Mouse (Mus musculus): ENCODE results near the gene Supt6. TPM values are rescaled to one million over a fixed set of nuclear protein-coding genes. Genes with fewer than 3 reads are reported as not detected.

The Supt6 gene
- polyA plus RNA-seq, 2 experiments, result 7.4 to 8.4 TPM

GRCm38 (mm10) chr11:78182961-78183844 lies 62.6 kb downstream of the Supt6 start, which contains the start of gene Rpl23a:
Rpl23a (minus strand) TSS chr11:78183584.
- ATAC-seq (ENCODE audit: insufficient read depth) (peak; percentile 74), DNase-seq (ENCODE audit: low read depth in 3 of 3, low spot score in 3 of 3) (peak; percentile 89 to 93 (median 93))
- Histone ChIP-seq H3K4me2 (ENCODE audit: low read depth) (peak within 1 kb of the TSS; percentile 99), H3K27me3 (ENCODE audit: control insufficient read depth, insufficient read depth, low read length) (peaks cover 17% of the 10 kb centered on the region), H3K9me3 (ENCODE audit: control insufficient read depth, low read length) (no peaks in the 10 kb centered on the region), H3K27ac (peak within 1 kb of the TSS; percentile 69), H3K9ac (replicated peaks) (peak within 1 kb of the TSS; percentile 94), H3K4me1 (replicated peaks; ENCODE audit: control insufficient read depth in 2 of 2, insufficient read depth in 2 of 2, low read length in 1 of 2) (peaks cover 13 to 21% of the 10 kb centered on the region in 2 experiments), H3K4me3 (ENCODE audit: insufficient read depth in 1 of 2, low read depth in 2 of 2, low read length in 2 of 2) (peak within 1 kb of the TSS; percentile 86 to 99), H3K36me3 (replicated peaks; ENCODE audit: control insufficient read depth, insufficient read depth, low read depth) (peaks cover 34% of the 10 kb centered on the region)
- peak; percentile 48; the same call in 1 of the 2 replicates for TF ChIP-seq EP300 (IDR thresholded peaks at IDR 0.05; ENCODE audit: low read depth)
- TF ChIP-seq CTCF (IDR thresholded peaks at IDR 0.05; ENCODE audit: low read depth), result peak; percentile 55
- under 1% methylated on average over 38 of the region's 38 CpGs for WGBS (ENCODE audit: insufficient replicate concordance)

- TF ChIP-seq CTCF (IDR thresholded peaks at IDR 0.05; ENCODE audit: low read depth) (no peak), EP300 (IDR thresholded peaks at IDR 0.05; ENCODE audit: low read depth) (no peak)
- ATAC-seq (ENCODE audit: insufficient read depth) (no peak), DNase-seq (ENCODE audit: low read depth in 3 of 3, low spot score in 3 of 3) (no peak)
- Histone ChIP-seq H3K27me3 (ENCODE audit: control insufficient read depth, insufficient read depth, low read length) (peaks cover 9% of the 10 kb centered on the region), H3K9ac (replicated peaks) (peak overlapping the region; percentile 94), H3K4me3 (ENCODE audit: insufficient read depth in 1 of 2, low read depth in 2 of 2, low read length in 2 of 2) (peak overlapping the region; percentile 86 to 99), H3K27ac (peak overlapping the region; percentile 69), H3K9me3 (ENCODE audit: control insufficient read depth, low read length) (no peaks in the 10 kb centered on the region), H3K4me2 (ENCODE audit: low read depth) (peak overlapping the region; percentile 99), H3K4me1 (replicated peaks; ENCODE audit: control insufficient read depth in 2 of 2, insufficient read depth in 2 of 2, low read length in 1 of 2) (peaks cover 13 to 21% of the 10 kb centered on the region in 2 experiments), H3K36me3 (replicated peaks; ENCODE audit: control insufficient read depth, insufficient read depth, low read depth) (peaks cover 34% of the 10 kb centered on the region)
- under 1% methylated on average over 7 of the region's 7 CpGs for WGBS (ENCODE audit: insufficient replicate concordance)
These were observed 63.3 kb downstream of the Supt6 start for GRCm38 (mm10) chr11:78182450-78182849.

GRCm38 (mm10) chr11:78181830-78182357 lies 63.9 kb downstream of the Supt6 start:
- DNase-seq (ENCODE audit: low read depth in 3 of 3, low spot score in 3 of 3) (no peak), ATAC-seq (ENCODE audit: insufficient read depth) (no peak)
- Histone ChIP-seq H3K4me2 (ENCODE audit: low read depth) (peak overlapping the region; percentile 99), H3K27me3 (ENCODE audit: control insufficient read depth, insufficient read depth, low read length) (peaks cover 4% of the 10 kb centered on the region; the same call in 1 of the 2 replicates), H3K36me3 (replicated peaks; ENCODE audit: control insufficient read depth, insufficient read depth, low read depth) (peaks cover 34% of the 10 kb centered on the region), H3K27ac (peak overlapping the region; percentile 69), H3K9ac (replicated peaks) (peak overlapping the region; percentile 94), H3K9me3 (ENCODE audit: control insufficient read depth, low read length) (no peaks in the 10 kb centered on the region), H3K4me3 (ENCODE audit: insufficient read depth in 1 of 2, low read depth in 2 of 2, low read length in 2 of 2) (peak overlapping the region; percentile 86 to 99), H3K4me1 (replicated peaks; ENCODE audit: control insufficient read depth in 2 of 2, insufficient read depth in 2 of 2, low read length in 1 of 2) (peaks cover 13 to 21% of the 10 kb centered on the region in 2 experiments)
- WGBS (ENCODE audit: insufficient replicate concordance), result 23% methylated on average over 2 of the region's 2 CpGs
- no peak for TF ChIP-seq CTCF (IDR thresholded peaks at IDR 0.05; ENCODE audit: low read depth)
- no peak for TF ChIP-seq EP300 (IDR thresholded peaks at IDR 0.05; ENCODE audit: low read depth)

- DNase-seq (ENCODE audit: low read depth in 3 of 3, low spot score in 3 of 3) (no peak), ATAC-seq (ENCODE audit: insufficient read depth) (no peak)
- TF ChIP-seq EP300 (IDR thresholded peaks at IDR 0.05; ENCODE audit: low read depth), result no peak
- no peak for TF ChIP-seq CTCF (IDR thresholded peaks at IDR 0.05; ENCODE audit: low read depth)
- Histone ChIP-seq H3K4me3 (ENCODE audit: insufficient read depth in 1 of 2, low read depth in 2 of 2, low read length in 2 of 2) (peak overlapping the region; percentile 85 to 86), H3K4me2 (ENCODE audit: low read depth) (peak overlapping the region; percentile 99), H3K27me3 (ENCODE audit: control insufficient read depth, insufficient read depth, low read length) (no peaks in the 10 kb centered on the region), H3K4me1 (replicated peaks; ENCODE audit: control insufficient read depth in 2 of 2, insufficient read depth in 2 of 2, low read length in 1 of 2) (peaks cover 16 to 28% of the 10 kb centered on the region in 2 experiments), H3K9me3 (ENCODE audit: control insufficient read depth, low read length) (no peaks in the 10 kb centered on the region), H3K9ac (replicated peaks) (peak overlapping the region; percentile 99), H3K36me3 (replicated peaks; ENCODE audit: control insufficient read depth, insufficient read depth, low read depth) (peaks cover 34% of the 10 kb centered on the region), H3K27ac (peak overlapping the region; percentile 96)
- 27% methylated on average over 6 of the region's 6 CpGs for WGBS (ENCODE audit: insufficient replicate concordance)
These were observed 65.6 kb downstream of the Supt6 start for GRCm38 (mm10) chr11:78180081-78180761.

All from liver, embryonic 14.5 days (tissue).